Mouse (Mus musculus) ovary, adult 2 months (tissue): ENCODE measurements around the gene Cd300a. TPM values are rescaled to one million over a fixed set of nuclear protein-coding genes. Genes with fewer than 3 reads are reported as not detected.

Source experiments
- polyA plus RNA-seq: library from polyadenylated mRNA; depleted of rRNA; stranded (reverse); fragments of >200 nt; gene quantifications from 2 replicates; pipeline ENCODE4 v1.2.3, GENCODE M21; 2012; rRNA removed

Gene Cd300a
- polyA plus RNA-seq = 1.4 and 1.5 TPM in 2 replicates

GRCm38 (mm10) chr11:114889991-114890518 lies at the start of gene Cd300a:
Cd300a (plus strand) TSS chr11:114890041.

GRCm38 (mm10) chr11:114850452-114851268 lies 39.2 kb upstream of the Cd300a start, which contains the start of gene Gprc5c:
Gprc5c (plus strand) TSS chr11:114851152.

GRCm38 (mm10) chr11:114934144-114934543 lies 44.3 kb downstream of the Cd300a start, which contains the start of gene Cd300lb:
Cd300lb (minus strand) TSS chr11:114934386.

Other genes with a start within 250 kb of the Cd300a start
- gene Rpl38, start 221.5 kb upstream of the Cd300a start, polyA plus RNA-seq = 206 and 277 TPM in 2 replicates
- gene Ttyh2, start 214.6 kb upstream of the Cd300a start, polyA plus RNA-seq = 86.8 and 101 TPM in 2 replicates
- gene Dnaic2, start 162.6 kb upstream of the Cd300a start, polyA plus RNA-seq = 17.6 and 18.1 TPM in 2 replicates
- gene Kif19a, start 124.7 kb upstream of the Cd300a start, polyA plus RNA-seq = 21.2 and 26.4 TPM in 2 replicates
- 10.0 and 13.6 TPM in 2 replicates for gene Btbd17, start 94.1 kb upstream of the Cd300a start, polyA plus RNA-seq
- gene Gpr142, start 91.1 kb upstream of the Cd300a start, polyA plus RNA-seq = 1.4 and 1.6 TPM in 2 replicates
- gene Gprc5c, start 38.9 kb upstream of the Cd300a start, polyA plus RNA-seq = 51.7 and 58.2 TPM in 2 replicates
- 1.1 and 1.4 TPM in 2 replicates for gene Cd300lb, start 44.3 kb downstream of the Cd300a start, polyA plus RNA-seq
- gene Cd300c, start 79.1 kb downstream of the Cd300a start, polyA plus RNA-seq = 0.36 TPM in 1 of 2 replicates, not detected in the other
- 1.3 and 1.7 TPM in 2 replicates for gene Cd300ld, start 99.9 kb downstream of the Cd300a start, polyA plus RNA-seq
- gene Cd300c2, start 111.8 kb downstream of the Cd300a start, polyA plus RNA-seq = 4.0 and 5.3 TPM in 2 replicates
- 0.28 TPM in 1 of 2 replicates, not detected in the other for gene Cd300ld2, start 126.2 kb downstream of the Cd300a start, polyA plus RNA-seq
- 1.4 and 1.7 TPM in 2 replicates for gene Cd300ld4, start 137.0 kb downstream of the Cd300a start, polyA plus RNA-seq
- gene Cd300ld5, start 147.7 kb downstream of the Cd300a start, polyA plus RNA-seq = 0.68 and 1.7 TPM in 2 replicates
- 12.6 and 13.7 TPM in 2 replicates for gene Cd300ld3, start 158.4 kb downstream of the Cd300a start, polyA plus RNA-seq
- 0.25 and 0.31 TPM in 2 replicates for gene Cd300e, start 172.1 kb downstream of the Cd300a start, polyA plus RNA-seq
- 2.0 and 2.7 TPM in 2 replicates for gene Rab37, start 201.4 kb downstream of the Cd300a start, polyA plus RNA-seq
- gene Cd300lf, start 244.0 kb downstream of the Cd300a start, polyA plus RNA-seq = 1.3 and 1.5 TPM in 2 replicates